8 mouse cellular contexts compared by ENCODE assay signal in genomic region chr10:127619119-127619721, GRCm38 (mm10). TPM values are rescaled to one million over a fixed set of nuclear protein-coding genes. Genes with fewer than 3 reads are reported as not detected.
DNase-seq lines count a peak whose midpoint lies in the region; ATAC-seq and TF ChIP-seq lines count a peak whose summit lies in the region.

No protein-coding gene starts in this region.

- no peak for TF ChIP-seq EP300 in heart, postnatal 0 days (IDR thresholded peaks at IDR 0.05; ENCODE audit: low read depth)
- TF ChIP-seq EP300 in lung, postnatal 0 days (IDR thresholded peaks at IDR 0.05) = no peak

- intact Hi-C loops in left cerebral cortex, postnatal 25 days (cut with DNase I) = no loop called here

- peak overlapping the region; percentile 85 for H3K4me2 ChIP-seq in heart, postnatal 0 days (ENCODE audit: low read depth, low read length)
- peak overlapping the region; percentile 96 for H3K4me2 ChIP-seq in lung, postnatal 0 days (replicated peaks; ENCODE audit: low read depth, low read length)

- peak overlapping the region; percentile 84 for H3ac ChIP-seq in C2C12 (ENCODE audit: control insufficient read depth, insufficient read length, low read depth)

- DNase-seq in cerebellum, adult 11-12 months = peak; percentile 55
- no peak for DNase-seq in cerebellum, postnatal 14 days
- DNase-seq in heart, postnatal 0 days (ENCODE audit: low spot score) = no peak
- peak; percentile 87 for DNase-seq in lung, postnatal 0 days (ENCODE audit: low spot score)
- DNase-seq in urinary bladder, postnatal 4 days (ENCODE audit: low spot score in 2 of 2) = no peak
- no peak for DNase-seq in urinary bladder, postnatal 10 days (ENCODE audit: low spot score)
- no peak for DNase-seq in left cerebral cortex, postnatal 25 days (ENCODE audit: low spot score in 2 of 2)

- H3K79me2 ChIP-seq in C2C12 (ENCODE audit: control insufficient read depth, insufficient read depth) = peaks cover 61% of the 10 kb centered on the region

- peaks cover 16% of the 10 kb centered on the region for H3K4me1 ChIP-seq in heart, postnatal 0 days (ENCODE audit: control insufficient read depth, insufficient read depth)
- peaks cover 14% of the 10 kb centered on the region for H3K4me1 ChIP-seq in lung, postnatal 0 days (ENCODE audit: insufficient read depth, low read depth, low read length)

- WGBS in heart, postnatal 0 days = 47% methylated on average over 8 of the region's 8 CpGs
- 25% methylated on average over 8 of the region's 8 CpGs for WGBS in lung, postnatal 0 days

- H3K79me3 ChIP-seq in C2C12 (ENCODE audit: low read depth) = peaks cover 51% of the 10 kb centered on the region

- H3K4me3 ChIP-seq in C2C12 (ENCODE audit: insufficient read depth, poor library complexity, severe bottlenecking) = peak overlapping the region; percentile 82
- H3K4me3 ChIP-seq in heart, postnatal 0 days (ENCODE audit: low read depth, low read length) = peak overlapping the region; percentile 60
- peak overlapping the region; percentile 62 for H3K4me3 ChIP-seq in lung, postnatal 0 days (ENCODE audit: low read depth, low read length)

- no peaks in the 10 kb centered on the region for H3K9me3 ChIP-seq in heart, postnatal 0 days (replicated peaks; ENCODE audit: control insufficient read depth, low read length)
- no peaks in the 10 kb centered on the region for H3K9me3 ChIP-seq in lung, postnatal 0 days (ENCODE audit: low read length)

- peak overlapping the region; percentile 46 for H3K9ac ChIP-seq in heart, postnatal 0 days (replicated peaks; ENCODE audit: low read depth, low read length)
- H3K9ac ChIP-seq in lung, postnatal 0 days (replicated peaks; ENCODE audit: low read depth) = peak overlapping the region; percentile 52; the same call in 1 of the 2 replicates

- TF ChIP-seq CTCF in C2C12 (IDR thresholded peaks at IDR 0.05; ENCODE audit: control insufficient read depth, insufficient read depth, insufficient read length) = no peak
- no peak for TF ChIP-seq CTCF in heart, postnatal 0 days (IDR thresholded peaks at IDR 0.05; ENCODE audit: low read depth)
- no peak for TF ChIP-seq CTCF in lung, postnatal 0 days (IDR thresholded peaks at IDR 0.05)

- peaks cover 12% of the 10 kb centered on the region for H3K36me3 ChIP-seq in C2C12 (ENCODE audit: control insufficient read depth, insufficient read depth)
- no peaks in the 10 kb centered on the region for H3K36me3 ChIP-seq in heart, postnatal 0 days (replicated peaks; ENCODE audit: control insufficient read depth, insufficient read depth, low read length)
- no peaks in the 10 kb centered on the region for H3K36me3 ChIP-seq in lung, postnatal 0 days (ENCODE audit: insufficient read depth, low read length)

- peak overlapping the region; percentile 78; the same call in 1 of the 2 replicates for H3K27ac ChIP-seq in heart, postnatal 0 days (ENCODE audit: low read depth)
- H3K27ac ChIP-seq in lung, postnatal 0 days (ENCODE audit: low read length) = peak overlapping the region; percentile 86

- H3K27me3 ChIP-seq in C2C12 (ENCODE audit: control insufficient read depth, insufficient read depth, insufficient read length) = no peaks in the 10 kb centered on the region
- no peaks in the 10 kb centered on the region for H3K27me3 ChIP-seq in heart, postnatal 0 days (ENCODE audit: control insufficient read depth, insufficient read depth, low read length)
- H3K27me3 ChIP-seq in lung, postnatal 0 days (replicated peaks; ENCODE audit: insufficient read depth, low read length) = peaks cover 3% of the 10 kb centered on the region; the same call in 1 of the 2 replicates

- ATAC-seq in heart, postnatal 0 days (ENCODE audit: insufficient read depth, low read depth) = no peak
- no peak for ATAC-seq in lung, postnatal 0 days

TF ChIP-seq in C2C12, 6 proteins besides CTCF, POLR2A, EP300 and RAD21:
- TF ChIP-seq MYOG (IDR thresholded peaks at IDR 0.05; ENCODE audit: control insufficient read depth, extremely low read depth, insufficient read length) (no peak), USF1 (IDR thresholded peaks at IDR 0.05; ENCODE audit: low read depth) (no peak), CEBPB (IDR thresholded peaks at IDR 0.05; ENCODE audit: low read depth) (no peak), MAX (IDR thresholded peaks at IDR 0.05) (no peak), FOSL1 (IDR thresholded peaks at IDR 0.05; ENCODE audit: insufficient read depth, low read length, poor library complexity, severe bottlenecking) (no peak), MYOD1 (IDR thresholded peaks at IDR 0.05; ENCODE audit: control insufficient read depth, insufficient read length, low read depth) (no peak)

RNA-seq across cellular contexts. Expression of gene Lrp1, which starts 1.7 kb away (rescaled TPM):
- 190 TPM for polyA plus RNA-seq in C2C12 (2012; fragmentation: generic; extraction: Trizol)
- total RNA-seq in heart, postnatal 0 days (2014; rRNA removed; ENCODE audit: low replicate concordance) = 37.0 and 65.9 TPM in 2 replicates
- 15.4 and 15.7 TPM in 2 replicates for polyA plus RNA-seq in heart, postnatal 0 days (2015; fragmentation: Nextera tagmentation; extraction: Ambion mirVana)
- 71.0 and 75.4 TPM in 2 replicates for polyA plus RNA-seq in lung, postnatal 0 days (2015; fragmentation: Nextera tagmentation; extraction: Ambion mirVana)
- 100 to 1,000 TPM; 277 to 285 TPM for total RNA-seq in left cerebral cortex, postnatal 25 days (2021)

RNA-seq across cellular contexts. Expression of gene Stat6, which starts 23.6 kb away (rescaled TPM):
- 0.26 TPM for polyA plus RNA-seq in C2C12 (2012; fragmentation: generic; extraction: Trizol)
- 38.1 and 42.3 TPM in 2 replicates for total RNA-seq in heart, postnatal 0 days (2014; rRNA removed; ENCODE audit: low replicate concordance)
- polyA plus RNA-seq in heart, postnatal 0 days (2015; fragmentation: Nextera tagmentation; extraction: Ambion mirVana) = 24.0 and 24.6 TPM in 2 replicates
- polyA plus RNA-seq in lung, postnatal 0 days (2015; fragmentation: Nextera tagmentation; extraction: Ambion mirVana) = 39.1 and 41.9 TPM in 2 replicates
- total RNA-seq in left cerebral cortex, postnatal 25 days (2021) = 10 to 100 TPM in 1 of 2 experiments, 1 to 10 TPM in 1; 8.8 to 10.2 TPM

RNA-seq across cellular contexts. Expression of gene Nemp1, which starts 47.5 kb away (rescaled TPM):
- polyA plus RNA-seq in C2C12 (2012; fragmentation: generic; extraction: Trizol) = 6.8 TPM
- total RNA-seq in heart, postnatal 0 days (2014; rRNA removed; ENCODE audit: low replicate concordance) = 10.0 and 16.0 TPM in 2 replicates
- polyA plus RNA-seq in heart, postnatal 0 days (2015; fragmentation: Nextera tagmentation; extraction: Ambion mirVana) = 4.2 and 4.5 TPM in 2 replicates
- 5.0 and 6.3 TPM in 2 replicates for polyA plus RNA-seq in lung, postnatal 0 days (2015; fragmentation: Nextera tagmentation; extraction: Ambion mirVana)
- 1 to 10 TPM; 3.6 to 3.9 TPM for total RNA-seq in left cerebral cortex, postnatal 25 days (2021)

RNA-seq across cellular contexts. Expression of gene Nab2, which starts 49.1 kb away (rescaled TPM):
- 108 TPM for polyA plus RNA-seq in C2C12 (2012; fragmentation: generic; extraction: Trizol)
- 15.3 and 17.0 TPM in 2 replicates for total RNA-seq in heart, postnatal 0 days (2014; rRNA removed; ENCODE audit: low replicate concordance)
- 4.0 and 5.3 TPM in 2 replicates for polyA plus RNA-seq in heart, postnatal 0 days (2015; fragmentation: Nextera tagmentation; extraction: Ambion mirVana)
- 7.7 and 8.4 TPM in 2 replicates for polyA plus RNA-seq in lung, postnatal 0 days (2015; fragmentation: Nextera tagmentation; extraction: Ambion mirVana)
- total RNA-seq in left cerebral cortex, postnatal 25 days (2021) = 10 to 100 TPM; 40.2 to 43.9 TPM

Comparison
In these comparisons a context has a peak if more than half of its experiments do, and no peak if none do; other contexts are left out.
1. DNase-seq: peak in cerebellum, adult 11-12 months (single experiment) and lung, postnatal 0 days (single experiment); none in cerebellum, postnatal 14 days (0 of 2), heart, postnatal 0 days (single experiment), urinary bladder, postnatal 4 days (0 of 2), urinary bladder, postnatal 10 days (single experiment) and left cerebral cortex, postnatal 25 days (0 of 2).
2. RNA of gene Stat6, which starts 23.6 kb away (polyA plus RNA-seq): 39.1 to 41.9 TPM in lung, postnatal 0 days and 24.0 to 24.6 TPM in heart, postnatal 0 days; 0.26 TPM in C2C12 (single experiment); every median in the first group is over 10 times any median in the second.
3. Peak in every context shown above with its lines, with median percentiles within 50 percentile points of each other: H3K4me3 ChIP-seq.